Mouse (Mus musculus): Measurements from ENCODE around the gene Rbfox2.
A peak's percentile ranks its signal among the peaks of the same experiment; 100 is the strongest.
"Not testable (repeated sequence)": the region's sequence is repeated elsewhere in the genome, so short reads cannot be mapped to it uniquely, and the experiment has no call there.

Rbfox2 gene

GRCm38 (mm10) chr15:77336968-77337341 is 30.2 kb upstream of the Rbfox2 start:
- Histone ChIP-seq H3K4me3 (replicated peaks; ENCODE audit: low read length) (peak overlapping the region; percentile 82), H3K27me3 (ENCODE audit: insufficient read depth, low read length) (no peaks in the 10 kb centered on the region), H3K9me3 (ENCODE audit: low read length) (no peaks in the 10 kb centered on the region), H3K4me1 (replicated peaks; ENCODE audit: low read depth, low read length) (peaks cover 84% of the 10 kb centered on the region), H3K36me3 (ENCODE audit: insufficient read depth, low read length) (peaks cover 10% of the 10 kb centered on the region)
- TF ChIP-seq NANOG (IDR thresholded peaks at IDR 0.05; ENCODE audit: borderline replicate concordance, low read length) = no peak
- TF ChIP-seq CTCF (conservative IDR thresholded peaks at IDR 0.05; ENCODE audit: low read length) = no peak
- no peak for TF ChIP-seq POU5F1 (IDR thresholded peaks at IDR 0.05; ENCODE audit: borderline replicate concordance, low read length)

- Histone ChIP-seq H3K36me3 (ENCODE audit: insufficient read depth, low read length) (peaks cover 10% of the 10 kb centered on the region), H3K4me1 (replicated peaks; ENCODE audit: low read depth, low read length) (peaks cover 84% of the 10 kb centered on the region), H3K27me3 (ENCODE audit: insufficient read depth, low read length) (no peaks in the 10 kb centered on the region), H3K4me3 (replicated peaks; ENCODE audit: low read length) (peak overlapping the region; percentile 82), H3K9me3 (ENCODE audit: low read length) (no peaks in the 10 kb centered on the region)
- TF ChIP-seq NANOG (IDR thresholded peaks at IDR 0.05; ENCODE audit: borderline replicate concordance, low read length) (no peak), CTCF (conservative IDR thresholded peaks at IDR 0.05; ENCODE audit: low read length) (peak; percentile 96), POU5F1 (IDR thresholded peaks at IDR 0.05; ENCODE audit: borderline replicate concordance, low read length) (no peak)
Measured at GRCm38 (mm10) chr15:77336287-77336967, 29.6 kb upstream of the Rbfox2 start.

GRCm38 (mm10) chr15:77335185-77335584 is 28.4 kb upstream of the Rbfox2 start:
- H3K4me1 ChIP-seq (replicated peaks; ENCODE audit: low read depth, low read length) = peaks cover 77% of the 10 kb centered on the region
- peaks cover 10% of the 10 kb centered on the region for H3K36me3 ChIP-seq (ENCODE audit: insufficient read depth, low read length)
- H3K4me3 ChIP-seq (replicated peaks; ENCODE audit: low read length) = peak overlapping the region; percentile 82
- not testable (repeated sequence) for H3K9me3 ChIP-seq (ENCODE audit: low read length); H3K27me3 ChIP-seq (ENCODE audit: insufficient read depth, low read length)

- peaks cover 10% of the 10 kb centered on the region for H3K36me3 ChIP-seq (ENCODE audit: insufficient read depth, low read length)
- H3K27me3 ChIP-seq (ENCODE audit: insufficient read depth, low read length) = no peaks in the 10 kb centered on the region
- no peaks in the 10 kb centered on the region for H3K9me3 ChIP-seq (ENCODE audit: low read length)
- TF ChIP-seq CTCF (conservative IDR thresholded peaks at IDR 0.05; ENCODE audit: low read length) (no peak), POU5F1 (IDR thresholded peaks at IDR 0.05; ENCODE audit: borderline replicate concordance, low read length) (no peak)
- H3K4me1 ChIP-seq (replicated peaks; ENCODE audit: low read depth, low read length) = peaks cover 64% of the 10 kb centered on the region
- H3K4me3 ChIP-seq (replicated peaks; ENCODE audit: low read length) = no peak overlapping the region
Measured at GRCm38 (mm10) chr15:77332272-77332991, 25.6 kb upstream of the Rbfox2 start.

- H3K27me3 ChIP-seq (ENCODE audit: insufficient read depth, low read length) = no peaks in the 10 kb centered on the region
- no peak overlapping the region for H3K4me3 ChIP-seq (replicated peaks; ENCODE audit: low read length)
- peaks cover 56% of the 10 kb centered on the region for H3K4me1 ChIP-seq (replicated peaks; ENCODE audit: low read depth, low read length)
- H3K9me3 ChIP-seq (ENCODE audit: low read length) = no peaks in the 10 kb centered on the region
- TF ChIP-seq POU5F1 (IDR thresholded peaks at IDR 0.05; ENCODE audit: borderline replicate concordance, low read length) (no peak), NANOG (IDR thresholded peaks at IDR 0.05; ENCODE audit: borderline replicate concordance, low read length) (no peak), CTCF (conservative IDR thresholded peaks at IDR 0.05; ENCODE audit: low read length) (no peak)
- peaks cover 10% of the 10 kb centered on the region for H3K36me3 ChIP-seq (ENCODE audit: insufficient read depth, low read length)
Measured at GRCm38 (mm10) chr15:77331444-77331843, 24.6 kb upstream of the Rbfox2 start.

GRCm38 (mm10) chr15:77329681-77330180 is 22.9 kb upstream of the Rbfox2 start:
- Histone ChIP-seq H3K27me3 (ENCODE audit: insufficient read depth, low read length) (no peaks in the 10 kb centered on the region), H3K4me1 (replicated peaks; ENCODE audit: low read depth, low read length) (peaks cover 48% of the 10 kb centered on the region), H3K9me3 (ENCODE audit: low read length) (no peaks in the 10 kb centered on the region), H3K36me3 (ENCODE audit: insufficient read depth, low read length) (peaks cover 8% of the 10 kb centered on the region), H3K4me3 (replicated peaks; ENCODE audit: low read length) (no peak overlapping the region)
- TF ChIP-seq NANOG (IDR thresholded peaks at IDR 0.05; ENCODE audit: borderline replicate concordance, low read length) (no peak), CTCF (conservative IDR thresholded peaks at IDR 0.05; ENCODE audit: low read length) (no peak), POU5F1 (IDR thresholded peaks at IDR 0.05; ENCODE audit: borderline replicate concordance, low read length) (no peak)

- TF ChIP-seq NANOG (IDR thresholded peaks at IDR 0.05; ENCODE audit: borderline replicate concordance, low read length) = no peak
- no peak for TF ChIP-seq CTCF (conservative IDR thresholded peaks at IDR 0.05; ENCODE audit: low read length)
- TF ChIP-seq POU5F1 (IDR thresholded peaks at IDR 0.05; ENCODE audit: borderline replicate concordance, low read length) = no peak
- no peak overlapping the region for H3K4me3 ChIP-seq (replicated peaks; ENCODE audit: low read length)
- H3K36me3 ChIP-seq (ENCODE audit: insufficient read depth, low read length) = no peaks in the 10 kb centered on the region
- H3K27me3 ChIP-seq (ENCODE audit: insufficient read depth, low read length) = no peaks in the 10 kb centered on the region
- peaks cover 22% of the 10 kb centered on the region for H3K4me1 ChIP-seq (replicated peaks; ENCODE audit: low read depth, low read length)
- no peaks in the 10 kb centered on the region for H3K9me3 ChIP-seq (ENCODE audit: low read length)
Measured at GRCm38 (mm10) chr15:77326361-77326760, 19.6 kb upstream of the Rbfox2 start.

GRCm38 (mm10) chr15:77324426-77324825 is 17.6 kb upstream of the Rbfox2 start:
- Histone ChIP-seq H3K4me1 (replicated peaks; ENCODE audit: low read depth, low read length) (peaks cover 11% of the 10 kb centered on the region), H3K4me3 (replicated peaks; ENCODE audit: low read length) (no peak overlapping the region), H3K9me3 (ENCODE audit: low read length) (no peaks in the 10 kb centered on the region), H3K36me3 (ENCODE audit: insufficient read depth, low read length) (no peaks in the 10 kb centered on the region), H3K27me3 (ENCODE audit: insufficient read depth, low read length) (no peaks in the 10 kb centered on the region)
- no peak for TF ChIP-seq NANOG (IDR thresholded peaks at IDR 0.05; ENCODE audit: borderline replicate concordance, low read length)
- no peak for TF ChIP-seq POU5F1 (IDR thresholded peaks at IDR 0.05; ENCODE audit: borderline replicate concordance, low read length)
- TF ChIP-seq CTCF (conservative IDR thresholded peaks at IDR 0.05; ENCODE audit: low read length) = no peak

Measured in E14TG2a.4 (cell line).